Mouse (Mus musculus): ENCODE measurements at regions not wholly inside any gene's neighbourhood (a gene's known extent, or its start where the extent isn't known, plus 50 kb on each side); places are given as distances from the start of the nearest gene placed in this dataset.

GRCm38 (mm10) chr7:70047415-70047753, 319.2 kb downstream of the Nr2f2 start:
- no peak for DNase-seq (ENCODE audit: low spot score in 2 of 2)
- intact Hi-C loops (cut with DNase I) = no loop called here

- DNase-seq (ENCODE audit: low spot score in 2 of 2) = no peak
- intact Hi-C loops (cut with DNase I) = no loop called here
Observed at GRCm38 (mm10) chr7:70046691-70047414, 319.7 kb downstream of the Nr2f2 start.

- intact Hi-C loops (cut with DNase I) = no loop called here
- DNase-seq (ENCODE audit: low spot score in 2 of 2) = no peak
Observed at GRCm38 (mm10) chr7:70037011-70037410, 329.5 kb downstream of the Nr2f2 start.

GRCm38 (mm10) chr7:70032857-70033256, 333.7 kb downstream of the Nr2f2 start:
- DNase-seq (ENCODE audit: low spot score in 2 of 2) = no peak
- intact Hi-C loops (cut with DNase I) = no loop called here

- DNase-seq (ENCODE audit: low spot score in 2 of 2) = no peak
- intact Hi-C loops (cut with DNase I) = no loop called here
Observed at GRCm38 (mm10) chr7:70029311-70029710, 337.2 kb downstream of the Nr2f2 start.

GRCm38 (mm10) chr7:70025527-70025926, 341.0 kb downstream of the Nr2f2 start:
- no peak for DNase-seq (ENCODE audit: low spot score in 2 of 2)
- intact Hi-C loops (cut with DNase I) = no loop called here

- intact Hi-C loops (cut with DNase I) = no loop called here
- DNase-seq (ENCODE audit: low spot score in 2 of 2) = no peak
Observed at GRCm38 (mm10) chr7:70016611-70017010, 349.9 kb downstream of the Nr2f2 start.

GRCm38 (mm10) chr7:70003200-70003986, 363.1 kb downstream of the Nr2f2 start:
- intact Hi-C loops (cut with DNase I) = no loop called here
- DNase-seq (ENCODE audit: low spot score in 2 of 2) = no peak

GRCm38 (mm10) chr7:69998756-69999155, 367.8 kb downstream of the Nr2f2 start:
- intact Hi-C loops (cut with DNase I) = loop anchor here (10.0 kb wide), 1 partner anchor 356 kb away; no protein-coding TSS in a partner anchor
- DNase-seq (ENCODE audit: low spot score in 2 of 2) = no peak

GRCm38 (mm10) chr7:69994540-69995303, 371.8 kb downstream of the Nr2f2 start:
- DNase-seq (ENCODE audit: low spot score in 2 of 2) = no peak
- intact Hi-C loops (cut with DNase I) = loop anchor here (5.0 to 10.0 kb wide), 2 partner anchors 178 to 360 kb away; no protein-coding TSS in a partner anchor

- DNase-seq (ENCODE audit: low spot score in 2 of 2) = no peak
- intact Hi-C loops (cut with DNase I) = loop anchor here (5.0 to 10.0 kb wide), 2 partner anchors 180 to 362 kb away; no protein-coding TSS in a partner anchor
Observed at GRCm38 (mm10) chr7:69992383-69993327, 373.9 kb downstream of the Nr2f2 start.

GRCm38 (mm10) chr7:69991982-69992381, 374.6 kb downstream of the Nr2f2 start:
- intact Hi-C loops (cut with DNase I) = loop anchor here (5.0 to 10.0 kb wide), 2 partner anchors 180 to 363 kb away; no protein-coding TSS in a partner anchor
- DNase-seq (ENCODE audit: low spot score in 2 of 2) = no peak

- DNase-seq (ENCODE audit: low spot score in 2 of 2) = no peak
- intact Hi-C loops (cut with DNase I) = no loop called here
Observed at GRCm38 (mm10) chr7:69988704-69989103, 377.8 kb downstream of the Nr2f2 start.

GRCm38 (mm10) chr7:69981301-69981700, 385.2 kb downstream of the Nr2f2 start:
- no peak for DNase-seq (ENCODE audit: low spot score in 2 of 2)
- intact Hi-C loops (cut with DNase I) = no loop called here

- intact Hi-C loops (cut with DNase I) = no loop called here
- DNase-seq (ENCODE audit: low spot score in 2 of 2) = no peak
Observed at GRCm38 (mm10) chr7:69976369-69976768, 390.2 kb downstream of the Nr2f2 start.

GRCm38 (mm10) chr7:69964002-69964401, 402.5 kb downstream of the Nr2f2 start:
- intact Hi-C loops (cut with DNase I) = no loop called here
- DNase-seq (ENCODE audit: low spot score in 2 of 2) = no peak

- DNase-seq (ENCODE audit: low spot score in 2 of 2) = no peak
- intact Hi-C loops (cut with DNase I) = no loop called here
Observed at GRCm38 (mm10) chr7:69950221-69950670, 416.3 kb downstream of the Nr2f2 start.

GRCm38 (mm10) chr7:69949647-69950121, 416.9 kb downstream of the Nr2f2 start:
- no peak for DNase-seq (ENCODE audit: low spot score in 2 of 2)
- intact Hi-C loops (cut with DNase I) = no loop called here

- no peak for DNase-seq (ENCODE audit: low spot score in 2 of 2)
- intact Hi-C loops (cut with DNase I) = no loop called here
Observed at GRCm38 (mm10) chr7:69946396-69946795, 420.1 kb downstream of the Nr2f2 start.
